Mouse (Mus musculus) liver, embryonic 14.5 days (tissue): ENCODE data around the gene Rab11fip5. TPM values are rescaled to one million over a fixed set of nuclear protein-coding genes. Genes with fewer than 3 reads are reported as not detected.

ENCODE experiments used
- ATAC-seq: fragments of 200-750 bp; cut with Nextera tagmentation; 2 replicates; pipeline ENCODE4 v1.8.0; 2017; ENCODE audit warnings: moderate number of reproducible peaks, mild to moderate bottlenecking, moderate library complexity; ENCODE audit not compliant: insufficient read depth
- DNase-seq, 3 experiments: peaks; one replicate each; pipeline ENCODE4 v3.0.0-alpha.2; 2012 to 2013; ENCODE audit warnings: low read depth in 3 of 3, low spot score in 3 of 3
- H3K27ac ChIP-seq: fragments of 300-500 bp; sonication (generic); 2 replicates; pipeline ENCODE4 v1.5.1; 2014; ENCODE audit warnings: moderate library complexity, mild to moderate bottlenecking, control low read depth, inconsistent platforms
- H3K27me3 ChIP-seq: fragments of 300-500 bp; sonication (generic); 2 replicates; pipeline ENCODE4 v1.6.1; 2014; ENCODE audit warnings: mild to moderate bottlenecking, low read length, moderate library complexity; ENCODE audit not compliant: control insufficient read depth, insufficient read depth
- H3K36me3 ChIP-seq: fragments of 300-500 bp; sonication (generic); replicated peaks from 2 replicates; pipeline ENCODE4 v1.6.1; 2014; ENCODE audit warnings: low read depth; ENCODE audit not compliant: control insufficient read depth, insufficient read depth
- H3K4me1 ChIP-seq, 2 experiments: fragments of 200-500 bp in 1 of 2; fragments of 300-500 bp in 1 of 2; sonication (generic) in 1 of 2; replicated peaks; 2 replicates each; pipeline ENCODE4 v1.6.1; 2012 to 2014; ENCODE audit warnings: antibody characterized with exemption in 1 of 2, inconsistent platforms in 1 of 2, low read length in 1 of 2; ENCODE audit not compliant: control insufficient read depth in 2 of 2, insufficient read depth in 2 of 2
- H3K4me2 ChIP-seq: fragments of 300-500 bp; sonication (generic); 2 replicates; pipeline ENCODE4 v1.6.1; 2014; ENCODE audit warnings: low read depth, mild to moderate bottlenecking, control low read depth, moderate library complexity
- H3K4me3 ChIP-seq, 2 experiments: fragments of 200-500 bp in 1 of 2; fragments of 300-500 bp in 1 of 2; sonication (generic) in 1 of 2; 2 replicates each; pipeline ENCODE4 v1.5.1; 2012 to 2014; ENCODE audit warnings: low read depth in 2 of 2, low read length in 2 of 2, mild to moderate bottlenecking in 2 of 2, control low read depth in 1 of 2, inconsistent platforms in 1 of 2, moderate library complexity in 1 of 2; ENCODE audit not compliant: insufficient read depth in 1 of 2
- H3K9ac ChIP-seq: fragments of 300-500 bp; sonication (generic); replicated peaks from 2 replicates; pipeline ENCODE4 v1.6.1; 2014; ENCODE audit warnings: mild to moderate bottlenecking, control low read depth, moderate library complexity
- H3K9me3 ChIP-seq: fragments of 300-500 bp; sonication (generic); 2 replicates; pipeline ENCODE4 v1.6.1; 2016; ENCODE audit warnings: low read length, mixed read lengths; ENCODE audit not compliant: control insufficient read depth
- CTCF ChIP-seq: IDR thresholded peaks from 2 replicates; pipeline ENCODE4 v1.5.1; 2016; ENCODE audit warnings: antibody characterized with exemption, low read depth, control low read depth
- EP300 ChIP-seq: IDR thresholded peaks from 2 replicates; pipeline ENCODE4 v1.6.1; 2016; ENCODE audit warnings: antibody characterized with exemption, low read depth
- WGBS: fragments of 180-500 bp; shearing (Covaris S2); extraction: QIAGEN DNeasy Blood & Tissue Kit; methylation state at CpG from one replicate; pipeline ENCODE4 v1.1.7; 2014; ENCODE audit not compliant: insufficient replicate concordance; 5-methylcytosine and 5-hydroxymethylcytosine counted together
- polyA plus RNA-seq, 2 experiments: library from polyadenylated mRNA; depleted of rRNA in 1 of 2; stranded (reverse) in 1 of 2; unstranded in 1 of 2; fragments of >200 nt; fragmentation: Nextera tagmentation in 1 of 2; extraction: Ambion mirVana in 1 of 2; gene quantifications; 2 replicates each; pipeline versions ENCODE4 v1.2.1 to v1.2.3; 2012 to 2014

Rab11fip5 gene
- polyA plus RNA-seq, 2 experiments: 0.33 to 0.40 TPM

DNA sequence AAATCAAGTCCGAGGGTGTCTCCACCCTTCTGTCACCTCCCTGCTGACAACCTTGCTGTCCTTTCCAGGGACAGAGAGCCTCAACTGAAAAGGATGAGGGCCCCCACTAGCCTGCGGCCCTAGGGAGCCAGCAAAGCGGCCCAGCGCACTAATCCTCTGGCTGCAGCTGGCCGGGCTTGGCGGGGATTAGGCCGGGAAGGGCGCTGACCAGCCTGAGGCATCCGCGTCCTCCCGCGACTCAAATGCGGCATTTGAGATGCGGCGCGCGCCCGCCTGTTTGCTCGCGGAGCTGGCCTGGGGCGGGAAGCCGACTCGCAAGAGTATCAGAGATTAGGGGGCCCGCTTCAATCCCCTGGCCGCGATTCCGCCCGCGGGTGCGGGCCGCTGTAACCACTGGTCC is 34.6 kb upstream of the Rab11fip5 start:
- H3K4me2 ChIP-seq: no peak overlapping the region
- peaks cover 29% of the 10 kb centered on the region for H3K27me3 ChIP-seq
- H3K9ac ChIP-seq: no peak overlapping the region
- no peaks in the 10 kb centered on the region for H3K36me3 ChIP-seq
- H3K4me1 ChIP-seq: no peaks in the 10 kb centered on the region
- H3K27ac ChIP-seq: no peak overlapping the region
- no peaks in the 10 kb centered on the region for H3K9me3 ChIP-seq
- no peak overlapping the region for H3K4me3 ChIP-seq
- ATAC-seq: no peak
- no peak for TF ChIP-seq EP300
- TF ChIP-seq CTCF: no peak
- WGBS: 3% methylated on average over 31 of the region's 31 CpGs
- DNase-seq: no peak

DNA sequence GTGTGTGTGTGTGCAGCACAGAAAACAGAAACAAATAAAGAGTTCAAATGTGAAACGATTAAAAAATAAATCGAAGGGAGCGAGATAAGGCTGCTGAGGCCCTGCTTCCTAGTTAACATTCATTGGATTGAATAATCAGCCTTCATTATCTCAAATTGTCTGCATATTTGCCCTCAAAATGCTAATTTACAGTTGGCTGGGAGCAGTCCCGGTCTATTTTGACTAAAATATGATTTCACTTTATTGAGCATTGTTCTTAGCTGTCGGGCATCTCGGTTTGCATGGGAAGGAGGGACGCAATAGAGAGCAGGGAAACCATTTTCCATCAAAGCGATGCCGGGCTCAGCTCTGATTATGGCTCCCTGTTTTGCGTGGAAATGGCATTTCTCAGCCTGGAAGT is 28.6 kb upstream of the Rab11fip5 start:
- Histone ChIP-seq H3K4me2 (no peak overlapping the region), H3K27me3 (peaks cover 5% of the 10 kb centered on the region), H3K27ac (no peak overlapping the region), H3K9ac (no peak overlapping the region), H3K9me3 (no peaks in the 10 kb centered on the region), H3K4me1 (no peaks in the 10 kb centered on the region), H3K4me3 (no peak overlapping the region), H3K36me3 (no peaks in the 10 kb centered on the region)
- DNase-seq (no peak), ATAC-seq (no peak)
- TF ChIP-seq EP300 (no peak), CTCF (no peak)
- WGBS: 68% methylated on average over 10 of the region's 10 CpGs

- no peak for TF ChIP-seq EP300
- H3K4me3 ChIP-seq: no peak overlapping the region
- H3K36me3 ChIP-seq: no peaks in the 10 kb centered on the region
- WGBS: 29% methylated on average over 2 of the region's 2 CpGs
- no peak overlapping the region for H3K9ac ChIP-seq
- H3K27me3 ChIP-seq: peaks cover under 1% of the 10 kb centered on the region; the same call in 1 of the 2 replicates
- no peak for ATAC-seq
- no peaks in the 10 kb centered on the region for H3K4me1 ChIP-seq
- no peaks in the 10 kb centered on the region for H3K9me3 ChIP-seq
- no peak overlapping the region for H3K27ac ChIP-seq
- H3K4me2 ChIP-seq: no peak overlapping the region
- no peak for DNase-seq
Measured at GRCm38 (mm10) chr6:85402613-85403012, 28.2 kb upstream of the Rab11fip5 start.

GRCm38 (mm10) chr6:85399715-85400114 is 25.3 kb upstream of the Rab11fip5 start:
- H3K4me3 ChIP-seq: no peak overlapping the region

DNA sequence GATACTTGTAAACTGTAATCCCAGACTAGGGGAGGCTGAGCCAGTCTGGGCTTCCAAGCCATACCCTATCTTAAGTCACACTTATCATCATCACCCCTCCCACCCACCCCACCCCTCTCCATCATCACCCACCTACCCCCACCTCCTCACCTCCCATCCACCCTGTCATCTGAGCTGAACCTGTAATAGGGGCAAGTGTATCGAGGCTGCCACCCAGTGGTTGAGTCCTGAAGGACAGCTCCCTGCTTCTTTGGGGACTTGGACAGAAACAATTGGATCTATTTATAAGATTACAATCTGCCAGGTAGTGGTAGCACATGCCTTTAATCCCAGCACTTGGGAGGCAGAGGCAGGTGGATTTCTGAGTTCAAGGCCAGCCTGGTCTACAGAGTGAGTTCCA is 22.7 kb upstream of the Rab11fip5 start:
- no peaks in the 10 kb centered on the region for H3K36me3 ChIP-seq
- TF ChIP-seq EP300 (no peak), CTCF (peak; percentile 68)
- H3K4me2 ChIP-seq: no peak overlapping the region
- no peak overlapping the region for H3K9ac ChIP-seq
- DNase-seq (no peak), ATAC-seq (no peak)
- no peaks in the 10 kb centered on the region for H3K27me3 ChIP-seq
- WGBS: 6% methylated on average over 1 of the region's 1 CpGs
- H3K4me1 ChIP-seq: no peaks in the 10 kb centered on the region
- no peak overlapping the region for H3K4me3 ChIP-seq
- H3K27ac ChIP-seq: no peak overlapping the region
- H3K9me3 ChIP-seq: no peaks in the 10 kb centered on the region; the same call in 1 of the 2 replicates

More at GRCm38 (mm10) chr6:85399715-85400114, 25.3 kb upstream of the Rab11fip5 start:
- DNase-seq: no peak
- Histone ChIP-seq H3K27me3 (no peaks in the 10 kb centered on the region), H3K36me3 (no peaks in the 10 kb centered on the region), H3K4me2 (no peak overlapping the region), H3K4me1 (no peaks in the 10 kb centered on the region), H3K9ac (no peak overlapping the region), H3K27ac (no peak overlapping the region), H3K9me3 (no peaks in the 10 kb centered on the region; the same call in 1 of the 2 replicates)
- ATAC-seq: no peak
- WGBS: 28% methylated on average over 5 of the region's 5 CpGs
- TF ChIP-seq CTCF: no peak
- TF ChIP-seq EP300: no peak
